Mouse (Mus musculus): ENCODE data around the gene Myl6. TPM values are rescaled to one million over a fixed set of nuclear protein-coding genes. Genes with fewer than 3 reads are reported as not detected.
A peak's percentile ranks its signal among the peaks of the same experiment; 100 is the strongest.

The Myl6 gene
- 1,368 and 2,050 TPM in 2 replicates for polyA plus RNA-seq (2011; ENCODE audit: insufficient read depth, insufficient read length, low replicate concordance, missing spikeins)

GRCm38 (mm10) chr10:128493695-128494666, at the start of gene Myl6:
Gene Myl6 (minus strand): TSS chr10:128494145.
- WGBS, result 1% methylated on average over 45 of the region's 45 CpGs
- H3K27ac ChIP-seq (ENCODE audit: control insufficient read depth, insufficient read depth, low read depth, low read length, poor library complexity), result peak within 1 kb of the TSS; percentile 85
- TF ChIP-seq CTCF (IDR thresholded peaks at IDR 0.05; ENCODE audit: control insufficient read depth, insufficient read depth, low read length) (peak; percentile 75), POLR2A (IDR thresholded peaks at IDR 0.05; ENCODE audit: borderline replicate concordance, control insufficient read depth, low read depth, low read length) (peak; percentile 98)
- H3K4me1 ChIP-seq (ENCODE audit: control insufficient read depth, insufficient read depth, low read length), result peaks cover 2% of the 10 kb centered on the region; the same call in 1 of the 2 replicates
- H3K4me3 ChIP-seq (replicated peaks; ENCODE audit: control insufficient read depth, low read depth, low read length), result peak within 1 kb of the TSS; percentile 87

GRCm38 (mm10) chr10:128543100-128543499, 49.2 kb upstream of the Myl6 start:
- TF ChIP-seq POLR2A (IDR thresholded peaks at IDR 0.05; ENCODE audit: borderline replicate concordance, control insufficient read depth, low read depth, low read length) (no peak), CTCF (IDR thresholded peaks at IDR 0.05; ENCODE audit: control insufficient read depth, insufficient read depth, low read length) (no peak)
- Histone ChIP-seq H3K4me1 (ENCODE audit: control insufficient read depth, insufficient read depth, low read length) (no peaks in the 10 kb centered on the region), H3K27ac (ENCODE audit: control insufficient read depth, insufficient read depth, low read depth, low read length, poor library complexity) (no peak overlapping the region), H3K4me3 (replicated peaks; ENCODE audit: control insufficient read depth, low read depth, low read length) (no peak overlapping the region)
- WGBS, result 84% methylated on average over 2 of the region's 2 CpGs

- WGBS, result 75% methylated on average over 1 of the region's 1 CpGs
- TF ChIP-seq POLR2A (IDR thresholded peaks at IDR 0.05; ENCODE audit: borderline replicate concordance, control insufficient read depth, low read depth, low read length) (no peak), CTCF (IDR thresholded peaks at IDR 0.05; ENCODE audit: control insufficient read depth, insufficient read depth, low read length) (no peak)
- peaks cover 2% of the 10 kb centered on the region for H3K4me1 ChIP-seq (ENCODE audit: control insufficient read depth, insufficient read depth, low read length)
Observed at GRCm38 (mm10) chr10:128538340-128538870, 44.5 kb upstream of the Myl6 start.

GRCm38 (mm10) chr10:128536266-128536940, 42.5 kb upstream of the Myl6 start:
- TF ChIP-seq POLR2A (IDR thresholded peaks at IDR 0.05; ENCODE audit: borderline replicate concordance, control insufficient read depth, low read depth, low read length) (no peak), CTCF (IDR thresholded peaks at IDR 0.05; ENCODE audit: control insufficient read depth, insufficient read depth, low read length) (peak; percentile 81)
- H3K27ac ChIP-seq (ENCODE audit: control insufficient read depth, insufficient read depth, low read depth, low read length, poor library complexity), result peak overlapping the region; percentile 59; the same call in 1 of the 2 replicates
- WGBS, result 11% methylated on average over 18 of the region's 18 CpGs
- peaks cover 2% of the 10 kb centered on the region for H3K4me1 ChIP-seq (ENCODE audit: control insufficient read depth, insufficient read depth, low read length)
- peak overlapping the region; percentile 22 for H3K4me3 ChIP-seq (replicated peaks; ENCODE audit: control insufficient read depth, low read depth, low read length)

More at GRCm38 (mm10) chr10:128538340-128538870, 44.5 kb upstream of the Myl6 start:
- H3K27ac ChIP-seq (ENCODE audit: control insufficient read depth, insufficient read depth, low read depth, low read length, poor library complexity), result no peak overlapping the region
- no peak overlapping the region for H3K4me3 ChIP-seq (replicated peaks; ENCODE audit: control insufficient read depth, low read depth, low read length)

- 23% methylated on average over 4 of the region's 4 CpGs for WGBS
- no peak for TF ChIP-seq CTCF (IDR thresholded peaks at IDR 0.05; ENCODE audit: control insufficient read depth, insufficient read depth, low read length)
- no peak for TF ChIP-seq POLR2A (IDR thresholded peaks at IDR 0.05; ENCODE audit: borderline replicate concordance, control insufficient read depth, low read depth, low read length)
- peak overlapping the region; percentile 59; the same call in 1 of the 2 replicates for H3K27ac ChIP-seq (ENCODE audit: control insufficient read depth, insufficient read depth, low read depth, low read length, poor library complexity)
- H3K4me1 ChIP-seq (ENCODE audit: control insufficient read depth, insufficient read depth, low read length), result peaks cover 2% of the 10 kb centered on the region
- no peak overlapping the region for H3K4me3 ChIP-seq (replicated peaks; ENCODE audit: control insufficient read depth, low read depth, low read length)
Observed at GRCm38 (mm10) chr10:128535624-128536265, 41.8 kb upstream of the Myl6 start.

- 75% methylated on average over 2 of the region's 2 CpGs for WGBS
- Histone ChIP-seq H3K4me3 (replicated peaks; ENCODE audit: control insufficient read depth, low read depth, low read length) (no peak overlapping the region), H3K27ac (ENCODE audit: control insufficient read depth, insufficient read depth, low read depth, low read length, poor library complexity) (peak overlapping the region; percentile 48; the same call in 1 of the 2 replicates), H3K4me1 (ENCODE audit: control insufficient read depth, insufficient read depth, low read length) (peaks cover 2% of the 10 kb centered on the region)
- TF ChIP-seq CTCF (IDR thresholded peaks at IDR 0.05; ENCODE audit: control insufficient read depth, insufficient read depth, low read length), result no peak
- TF ChIP-seq POLR2A (IDR thresholded peaks at IDR 0.05; ENCODE audit: borderline replicate concordance, control insufficient read depth, low read depth, low read length), result no peak
Observed at GRCm38 (mm10) chr10:128535206-128535605, 41.3 kb upstream of the Myl6 start.

All from bone marrow, adult 2 months (tissue).